Mouse (Mus musculus) liver, postnatal 0 days (tissue): ENCODE measurements around the gene Trpv6. TPM values are rescaled to one million over a fixed set of nuclear protein-coding genes. Genes with fewer than 3 reads are reported as not detected.

Source experiments
- ATAC-seq: fragments of 200-750 bp; cut with Nextera tagmentation; 2 replicates; pipeline ENCODE4 v1.8.0; 2017; ENCODE audit warnings: mild to moderate bottlenecking, moderate library complexity
- DNase-seq: peaks from one replicate; pipeline ENCODE4 v3.0.0-alpha.2; 2016
- H3K27ac ChIP-seq: fragments of 300-500 bp; sonication (generic); 2 replicates; pipeline ENCODE4 v1.5.1; 2014; ENCODE audit warnings: antibody characterized with exemption, moderate library complexity, mild to moderate bottlenecking, low read depth
- H3K27me3 ChIP-seq: fragments of 300-500 bp; sonication (generic); 2 replicates; pipeline ENCODE4 v1.6.1; 2014; ENCODE audit warnings: low read length, control low read depth, mixed read lengths; ENCODE audit not compliant: insufficient read depth
- H3K36me3 ChIP-seq: fragments of 300-500 bp; sonication (generic); replicated peaks from 2 replicates; pipeline ENCODE4 v1.6.1; 2014; ENCODE audit warnings: mild to moderate bottlenecking, control low read depth, low read length, moderate library complexity, mixed read lengths; ENCODE audit not compliant: insufficient read depth
- H3K4me1 ChIP-seq: fragments of 300-500 bp; sonication (generic); 2 replicates; pipeline ENCODE4 v1.6.1; 2014; ENCODE audit warnings: antibody characterized with exemption, mild to moderate bottlenecking, control low read depth; ENCODE audit not compliant: insufficient read depth
- H3K4me2 ChIP-seq: fragments of 300-500 bp; sonication (generic); 2 replicates; pipeline ENCODE4 v1.6.1; 2014; ENCODE audit warnings: low read depth, mild to moderate bottlenecking, low read length, moderate library complexity, mixed read lengths
- H3K4me3 ChIP-seq: fragments of 300-500 bp; sonication (generic); 2 replicates; pipeline ENCODE4 v1.5.1; 2014; ENCODE audit warnings: low read depth, low read length
- H3K9ac ChIP-seq: fragments of 300-500 bp; sonication (generic); replicated peaks from 2 replicates; pipeline ENCODE4 v1.6.1; 2014; ENCODE audit warnings: mild to moderate bottlenecking, moderate library complexity
- H3K9me3 ChIP-seq: fragments of 300-500 bp; sonication (generic); 2 replicates; pipeline ENCODE4 v1.6.1; 2016; ENCODE audit warnings: mild to moderate bottlenecking, control low read depth, low read length, mixed read lengths
- CTCF ChIP-seq: sonication (generic); IDR thresholded peaks from 2 replicates; pipeline ENCODE4 v1.5.1; 2016; ENCODE audit warnings: antibody characterized with exemption, low read depth
- EP300 ChIP-seq: IDR thresholded peaks from 2 replicates; pipeline ENCODE4 v1.6.1; 2016; ENCODE audit warnings: antibody characterized with exemption, low read depth, mild to moderate bottlenecking
- WGBS: fragments of 180-500 bp; shearing (Covaris S2); extraction: QIAGEN DNeasy Blood & Tissue Kit; methylation state at CpG from one replicate; pipeline ENCODE4 v1.1.7; 2014; ENCODE audit not compliant: insufficient replicate concordance; 5-methylcytosine and 5-hydroxymethylcytosine counted together
- polyA plus RNA-seq: library from polyadenylated mRNA; unstranded; fragments of >200 nt; fragmentation: Nextera tagmentation; extraction: Ambion mirVana; gene quantifications from 2 replicates; pipeline ENCODE4 v1.2.1, GENCODE M21; 2015

Trpv6 gene
- not detected in 2 replicates for polyA plus RNA-seq

- no peak for ATAC-seq
- 37% methylated on average over 5 of the region's 5 CpGs for WGBS
- TF ChIP-seq EP300 (no peak), CTCF (no peak)
- H3K27ac ChIP-seq = no peak within 1 kb of the TSS
- no peaks in the 10 kb centered on the region for H3K36me3 ChIP-seq
- no peak within 1 kb of the TSS for H3K4me2 ChIP-seq
- no peak within 1 kb of the TSS for H3K9ac ChIP-seq
- H3K9me3 ChIP-seq = no peaks in the 10 kb centered on the region
- H3K4me1 ChIP-seq = no peaks in the 10 kb centered on the region; the same call in 1 of the 2 replicates
- H3K4me3 ChIP-seq = no peak within 1 kb of the TSS
- DNase-seq = no peak
- no peaks in the 10 kb centered on the region for H3K27me3 ChIP-seq
Measured at GRCm38 (mm10) chr6:41636178-41636577, at the start of gene Trpv6. Gene Trpv6 (minus strand): TSS chr6:41636405.

- H3K9ac ChIP-seq = no peak overlapping the region
- H3K27me3 ChIP-seq = no peaks in the 10 kb centered on the region
- TF ChIP-seq CTCF = no peak
- TF ChIP-seq EP300 = no peak
- H3K4me3 ChIP-seq = no peak overlapping the region
- H3K9me3 ChIP-seq = no peaks in the 10 kb centered on the region
- no peaks in the 10 kb centered on the region for H3K4me1 ChIP-seq
- H3K4me2 ChIP-seq = no peak overlapping the region
- H3K27ac ChIP-seq = no peak overlapping the region
- 83% methylated on average over 3 of the region's 3 CpGs for WGBS
- ATAC-seq = no peak
- DNase-seq = no peak
- peaks cover 31% of the 10 kb centered on the region for H3K36me3 ChIP-seq
Measured at GRCm38 (mm10) chr6:41685596-41685995, 49.4 kb upstream of the Trpv6 start.

GRCm38 (mm10) chr6:41684911-41685310 is 48.7 kb upstream of the Trpv6 start:
- no peak overlapping the region for H3K27ac ChIP-seq
- TF ChIP-seq CTCF = no peak
- peak; percentile 15; the same call in 1 of the 2 replicates for TF ChIP-seq EP300
- no peaks in the 10 kb centered on the region for H3K4me1 ChIP-seq
- 41% methylated on average over 5 of the region's 5 CpGs for WGBS
- H3K36me3 ChIP-seq = peaks cover 30% of the 10 kb centered on the region
- H3K4me2 ChIP-seq = no peak overlapping the region
- H3K9me3 ChIP-seq = no peaks in the 10 kb centered on the region
- H3K9ac ChIP-seq = no peak overlapping the region
- no peak for DNase-seq
- no peaks in the 10 kb centered on the region for H3K27me3 ChIP-seq
- peak; percentile 31; the same call in 1 of the 2 replicates for ATAC-seq
- H3K4me3 ChIP-seq = no peak overlapping the region

DNA sequence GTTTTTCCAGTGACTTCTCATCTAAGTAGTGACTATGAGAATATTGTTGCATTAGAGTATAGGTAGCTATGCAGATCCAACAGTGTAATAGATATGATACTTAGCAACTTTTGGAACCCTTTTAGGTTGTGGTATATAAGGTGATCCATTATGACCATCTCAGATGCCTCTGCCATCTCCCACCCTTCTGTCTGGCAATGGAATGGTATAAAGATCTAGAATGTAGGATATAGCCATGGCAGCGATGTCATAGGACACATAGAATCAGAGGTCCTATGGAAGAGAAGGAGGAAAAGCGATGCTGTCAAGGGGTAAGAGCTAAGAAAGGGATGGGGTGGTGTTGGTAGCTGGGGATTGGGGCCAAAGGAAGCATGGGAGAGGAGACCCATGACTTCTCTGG is 47.9 kb upstream of the Trpv6 start, which contains the start of gene Llcfc1:
Llcfc1 (plus strand) TSS at position 301 of the 400 bp plus-strand sequence.
- H3K4me1 ChIP-seq = peaks cover 3% of the 10 kb centered on the region; the same call in 1 of the 2 replicates
- peaks cover 22% of the 10 kb centered on the region for H3K36me3 ChIP-seq

DNA sequence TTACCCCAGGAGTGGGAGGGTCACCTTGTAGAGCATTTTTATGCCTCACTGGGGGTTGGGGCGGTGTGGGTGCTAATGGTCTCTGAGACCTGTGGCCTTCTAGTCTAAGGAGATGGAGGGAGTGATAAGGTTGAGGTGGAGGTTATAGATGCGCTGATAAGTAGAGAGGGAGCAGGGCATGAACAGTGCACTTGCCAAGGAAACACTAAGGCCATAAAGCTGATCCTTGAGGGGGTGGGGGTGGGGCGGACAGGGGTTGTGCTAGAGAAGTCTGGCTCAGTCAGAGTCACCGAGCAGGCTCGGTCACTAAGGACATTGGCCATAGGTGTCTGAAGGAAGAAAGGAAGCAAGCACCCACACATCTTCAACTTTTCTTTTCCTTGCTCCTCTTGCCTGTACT is 45.5 kb upstream of the Trpv6 start:
- H3K36me3 ChIP-seq = 0 out of 2 replicates have a peak, but pooled peaks cover 5% of the 10 kb centered on the region
- H3K9ac ChIP-seq = no peak overlapping the region
- no peak overlapping the region for H3K4me3 ChIP-seq
- no peaks in the 10 kb centered on the region for H3K27me3 ChIP-seq
- WGBS = 73% methylated on average over 5 of the region's 5 CpGs
- H3K4me1 ChIP-seq = peaks cover 3% of the 10 kb centered on the region; the same call in 1 of the 2 replicates
- no peak overlapping the region for H3K27ac ChIP-seq
- H3K4me2 ChIP-seq = no peak overlapping the region
- TF ChIP-seq EP300 (no peak), CTCF (no peak)
- no peaks in the 10 kb centered on the region for H3K9me3 ChIP-seq
- DNase-seq = no peak
- ATAC-seq = no peak

More for the DNA sequence above, 47.9 kb upstream of the Trpv6 start, which contains the start of gene Llcfc1:
- 87% methylated on average over 2 of the region's 2 CpGs for WGBS
- no peaks in the 10 kb centered on the region for H3K27me3 ChIP-seq
- no peak within 1 kb of the TSS for H3K4me3 ChIP-seq
- ATAC-seq (no peak), DNase-seq (no peak)
- no peak within 1 kb of the TSS for H3K4me2 ChIP-seq
- TF ChIP-seq CTCF (no peak), EP300 (no peak)
- no peak within 1 kb of the TSS for H3K9ac ChIP-seq
- no peaks in the 10 kb centered on the region for H3K9me3 ChIP-seq
- H3K27ac ChIP-seq = no peak within 1 kb of the TSS

DNA sequence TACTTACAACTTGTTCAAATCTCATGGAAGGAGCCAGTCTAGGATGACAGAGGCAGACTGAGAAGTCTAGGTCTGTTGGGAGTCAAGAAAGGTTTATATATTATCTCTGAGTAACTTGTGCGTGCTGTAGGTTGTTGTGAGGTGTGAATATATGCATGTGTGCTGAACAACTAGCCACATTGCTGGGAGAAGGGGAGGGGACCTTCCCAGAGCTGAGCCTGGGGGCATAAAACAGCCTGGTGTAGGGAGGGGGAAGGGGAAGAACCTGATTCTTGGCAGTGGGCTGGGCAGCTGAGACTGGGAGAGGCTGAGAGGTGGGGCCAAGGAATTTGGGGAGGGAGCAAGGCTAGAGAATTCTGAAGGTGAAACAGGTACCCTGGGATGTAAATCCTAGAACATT is 44.5 kb upstream of the Trpv6 start, which contains the start of gene Trpv5:
Trpv5 (minus strand) TSS at position 101 of the 400 bp plus-strand sequence.
- Histone ChIP-seq H3K4me2 (no peak within 1 kb of the TSS), H3K36me3 (no peaks in the 10 kb centered on the region), H3K9me3 (no peaks in the 10 kb centered on the region), H3K4me1 (peaks cover 3% of the 10 kb centered on the region; the same call in 1 of the 2 replicates), H3K27me3 (no peaks in the 10 kb centered on the region), H3K9ac (no peak within 1 kb of the TSS), H3K4me3 (no peak within 1 kb of the TSS), H3K27ac (no peak within 1 kb of the TSS)
- 70% methylated on average over 1 of the region's 1 CpGs for WGBS
- no peak for TF ChIP-seq EP300
- TF ChIP-seq CTCF = no peak
- DNase-seq (no peak), ATAC-seq (no peak)

GRCm38 (mm10) chr6:41676530-41676929 is 40.3 kb upstream of the Trpv6 start:
- Histone ChIP-seq H3K9me3 (no peaks in the 10 kb centered on the region; the same call in 1 of the 2 replicates), H3K36me3 (no peaks in the 10 kb centered on the region), H3K4me2 (no peak overlapping the region), H3K9ac (no peak overlapping the region), H3K27ac (no peak overlapping the region), H3K4me3 (no peak overlapping the region), H3K27me3 (no peaks in the 10 kb centered on the region), H3K4me1 (peaks cover 3% of the 10 kb centered on the region; the same call in 1 of the 2 replicates)
- TF ChIP-seq CTCF = no peak
- no peak for TF ChIP-seq EP300
- WGBS = 53% methylated on average over 2 of the region's 2 CpGs
- no peak for ATAC-seq
- DNase-seq = no peak
